Mouse (Mus musculus) liver, postnatal 0 days (tissue): Measurements from ENCODE around the gene 2010111I01Rik.

Experiments
- CTCF ChIP-seq: sonication (generic); IDR thresholded peaks from 2 replicates; pipeline ENCODE4 v1.5.1; 2016; ENCODE audit warnings: antibody characterized with exemption, low read depth
- EP300 ChIP-seq: IDR thresholded peaks from 2 replicates; pipeline ENCODE4 v1.6.1; 2016; ENCODE audit warnings: antibody characterized with exemption, low read depth, mild to moderate bottlenecking

DNA sequence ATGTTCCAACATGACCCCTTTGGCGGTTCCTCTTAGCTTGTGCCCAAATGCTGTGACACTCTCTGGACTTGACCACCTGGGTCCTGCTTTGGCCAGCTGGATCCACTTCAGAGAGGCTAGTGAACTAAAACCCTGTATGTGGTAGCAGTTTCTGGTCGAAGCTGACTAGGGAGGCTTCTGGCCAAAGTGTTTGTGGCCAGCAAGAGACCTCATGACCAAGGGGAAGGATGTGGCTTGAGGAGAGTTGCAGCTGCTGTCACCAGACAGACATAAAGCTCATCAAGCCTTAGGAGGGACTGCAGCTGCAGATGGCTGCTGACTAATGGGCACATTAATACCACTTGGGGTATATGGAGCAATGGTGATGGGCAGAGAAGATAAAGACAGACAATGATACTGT, 143.9 kb downstream of the 2010111I01Rik start:
- no peak for TF ChIP-seq CTCF
- TF ChIP-seq EP300 = no peak
